Mouse (Mus musculus) kidney, embryonic 16.5 days (tissue): Measurements from ENCODE around the gene Rhbdd2. TPM values are rescaled to one million over a fixed set of nuclear protein-coding genes. Genes with fewer than 3 reads are reported as not detected.

Source experiments
- ATAC-seq: fragments of 200-750 bp; cut with Nextera tagmentation; 2 replicates; pipeline ENCODE4 v1.8.0; 2017; ENCODE audit warnings: moderate TSS enrichment; ENCODE audit not compliant: low FRiP score, low TSS enrichment
- H3K27ac ChIP-seq: fragments of 300-500 bp; sonication (generic); 2 replicates; pipeline ENCODE4 v1.5.1; 2014; ENCODE audit warnings: low read length
- H3K27me3 ChIP-seq: fragments of 300-500 bp; sonication (generic); 2 replicates; pipeline ENCODE4 v1.6.1; 2014; ENCODE audit warnings: low read length, control low read depth, mixed read lengths; ENCODE audit not compliant: insufficient read depth
- H3K36me3 ChIP-seq: fragments of 300-500 bp; sonication (generic); 2 replicates; pipeline ENCODE4 v1.6.1; 2014; ENCODE audit warnings: low read length, control low read depth, mixed read lengths; ENCODE audit not compliant: insufficient read depth
- H3K4me1 ChIP-seq: fragments of 300-500 bp; sonication (generic); 2 replicates; pipeline ENCODE4 v1.6.1; 2014; ENCODE audit warnings: low read length, control low read depth, mixed read lengths; ENCODE audit not compliant: insufficient read depth
- H3K4me2 ChIP-seq: fragments of 300-500 bp; sonication (generic); replicated peaks from 2 replicates; pipeline ENCODE4 v1.6.1; 2014; ENCODE audit warnings: low read depth, low read length
- H3K4me3 ChIP-seq: fragments of 300-500 bp; sonication (generic); 2 replicates; pipeline ENCODE4 v1.5.1; 2014; ENCODE audit warnings: mild to moderate bottlenecking, low read length
- H3K9ac ChIP-seq: fragments of 300-500 bp; sonication (generic); replicated peaks from 2 replicates; pipeline ENCODE4 v1.6.1; 2014; ENCODE audit warnings: low read length
- H3K9me3 ChIP-seq: fragments of 300-500 bp; sonication (generic); 2 replicates; pipeline ENCODE4 v1.6.1; 2016; ENCODE audit warnings: low read length, control low read depth
- WGBS: fragments of 180-500 bp; shearing (Covaris S2); extraction: QIAGEN DNeasy Blood & Tissue Kit; methylation state at CpG from one replicate; pipeline ENCODE4 v1.1.7; 2014; 5-methylcytosine and 5-hydroxymethylcytosine counted together
- polyA plus RNA-seq: library from polyadenylated mRNA; unstranded; fragments of >200 nt; fragmentation: Nextera tagmentation; extraction: Ambion mirVana; gene quantifications from 2 replicates; pipeline ENCODE4 v1.2.1, GENCODE M21; 2015

The Rhbdd2 gene
- polyA plus RNA-seq, 1 experiment from 2014 or later, result 51.0 TPM

GRCm38 (mm10) chr5:135642686-135643551 is 10.5 kb downstream of the Rhbdd2 start:
- H3K9me3 ChIP-seq, result 0 out of 2 replicates have a peak, but pooled peaks cover under 1% of the 10 kb centered on the region
- 81% methylated on average over 10 of the region's 10 CpGs for WGBS
- H3K4me1 ChIP-seq, result no peaks in the 10 kb centered on the region
- no peaks in the 10 kb centered on the region for H3K27me3 ChIP-seq
- H3K9ac ChIP-seq, result no peak overlapping the region
- peaks cover 20% of the 10 kb centered on the region for H3K36me3 ChIP-seq
- H3K4me2 ChIP-seq, result no peak overlapping the region
- H3K27ac ChIP-seq, result no peak overlapping the region
- H3K4me3 ChIP-seq, result no peak overlapping the region
- ATAC-seq, result peak; percentile 44; the same call in 1 of the 2 replicates

GRCm38 (mm10) chr5:135643552-135643842 is 11.1 kb downstream of the Rhbdd2 start:
- no peak overlapping the region for H3K9ac ChIP-seq
- H3K4me3 ChIP-seq, result no peak overlapping the region
- H3K27ac ChIP-seq, result no peak overlapping the region
- ATAC-seq, result no peak
- peaks cover 17% of the 10 kb centered on the region for H3K36me3 ChIP-seq
- no peaks in the 10 kb centered on the region for H3K4me1 ChIP-seq
- 81% methylated on average over 1 of the region's 1 CpGs for WGBS
- H3K9me3 ChIP-seq, result 0 out of 2 replicates have a peak, but pooled peaks cover 3% of the 10 kb centered on the region
- no peaks in the 10 kb centered on the region for H3K27me3 ChIP-seq
- H3K4me2 ChIP-seq, result no peak overlapping the region

DNA sequence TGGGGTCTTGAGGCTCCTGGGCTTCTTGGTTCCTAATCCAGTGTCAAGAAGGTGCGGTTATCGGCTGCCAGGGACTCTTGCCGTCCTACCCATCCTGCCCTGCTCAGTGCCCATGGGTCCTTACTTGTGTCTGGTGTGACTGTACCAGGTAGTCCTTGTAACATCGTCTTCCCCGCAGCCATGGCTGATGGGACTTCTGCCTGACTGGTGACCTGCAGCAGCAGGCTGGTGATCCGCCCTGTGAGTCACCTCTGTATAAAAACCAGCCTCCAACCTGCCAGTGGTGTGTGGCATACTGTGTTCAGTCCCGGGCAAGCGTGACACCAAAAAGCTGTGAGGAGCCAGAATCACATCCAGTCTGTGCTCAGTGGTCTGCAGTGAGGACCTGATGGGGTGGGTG is 11.5 kb downstream of the Rhbdd2 start:
- Histone ChIP-seq H3K4me2 (no peak overlapping the region), H3K9ac (no peak overlapping the region), H3K4me1 (no peaks in the 10 kb centered on the region), H3K27me3 (no peaks in the 10 kb centered on the region), H3K36me3 (peaks cover 17% of the 10 kb centered on the region), H3K9me3 (0 out of 2 replicates have a peak, but pooled peaks cover 3% of the 10 kb centered on the region), H3K27ac (no peak overlapping the region), H3K4me3 (no peak overlapping the region)
- WGBS, result 92% methylated on average over 8 of the region's 8 CpGs
- ATAC-seq, result no peak

DNA sequence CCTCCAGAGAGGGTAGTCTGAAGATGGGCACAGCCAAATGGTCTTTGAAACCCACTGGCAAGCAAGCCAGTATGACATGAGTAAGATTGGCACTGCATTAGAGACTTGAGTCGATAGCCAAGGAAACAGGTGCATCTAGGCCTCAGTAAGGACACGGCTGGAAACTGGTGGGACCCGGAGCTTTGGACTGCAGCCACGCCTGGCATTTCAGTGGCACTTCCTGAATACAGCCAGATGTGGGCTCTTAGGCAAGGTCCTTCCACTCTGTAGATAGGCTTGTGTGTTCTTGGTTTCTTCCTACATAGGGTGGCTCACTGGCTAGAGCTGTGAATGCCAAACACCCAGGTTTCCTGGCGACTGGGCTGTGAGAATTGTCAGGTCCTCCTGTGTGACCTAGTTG is 12.9 kb downstream of the Rhbdd2 start:
- Histone ChIP-seq H3K27me3 (no peaks in the 10 kb centered on the region), H3K4me2 (no peak overlapping the region), H3K4me3 (no peak overlapping the region), H3K27ac (no peak overlapping the region), H3K36me3 (peaks cover 10% of the 10 kb centered on the region; the same call in 1 of the 2 replicates), H3K4me1 (no peaks in the 10 kb centered on the region), H3K9ac (no peak overlapping the region), H3K9me3 (0 out of 2 replicates have a peak, but pooled peaks cover 3% of the 10 kb centered on the region)
- 91% methylated on average over 5 of the region's 5 CpGs for WGBS
- no peak for ATAC-seq

DNA sequence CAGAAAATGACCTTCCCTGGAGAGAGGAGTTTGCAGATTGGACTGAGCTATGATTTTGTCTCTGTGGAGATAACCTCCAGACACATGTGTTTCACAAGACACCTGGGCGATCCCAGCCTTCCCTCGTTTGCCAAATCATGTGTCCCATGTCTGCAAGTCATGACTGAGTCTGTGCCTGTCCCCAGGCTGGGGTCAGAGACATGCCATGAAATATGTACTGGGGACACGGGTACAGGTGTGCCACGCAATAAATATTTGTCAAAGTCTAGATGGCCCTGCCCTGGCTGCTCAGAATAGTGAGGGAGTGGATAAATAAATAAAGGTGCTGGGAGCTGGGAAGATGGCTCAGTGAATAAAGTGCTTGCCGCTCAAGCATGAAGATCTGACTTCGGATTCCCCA is 13.6 kb downstream of the Rhbdd2 start:
- no peak for ATAC-seq
- no peaks in the 10 kb centered on the region for H3K4me1 ChIP-seq
- WGBS, result 54% methylated on average over 6 of the region's 6 CpGs
- no peak overlapping the region for H3K27ac ChIP-seq
- H3K36me3 ChIP-seq, result peaks cover 8% of the 10 kb centered on the region; the same call in 1 of the 2 replicates
- H3K9ac ChIP-seq, result no peak overlapping the region
- H3K9me3 ChIP-seq, result 0 out of 2 replicates have a peak, but pooled peaks cover 3% of the 10 kb centered on the region
- H3K27me3 ChIP-seq, result no peaks in the 10 kb centered on the region
- no peak overlapping the region for H3K4me2 ChIP-seq
- no peak overlapping the region for H3K4me3 ChIP-seq

GRCm38 (mm10) chr5:135648461-135649308 is 16.3 kb downstream of the Rhbdd2 start:
- no peak for ATAC-seq
- H3K4me2 ChIP-seq, result no peak overlapping the region
- no peak overlapping the region for H3K9ac ChIP-seq
- no peaks in the 10 kb centered on the region for H3K36me3 ChIP-seq
- no peaks in the 10 kb centered on the region for H3K27me3 ChIP-seq
- H3K27ac ChIP-seq, result no peak overlapping the region
- 0 out of 2 replicates have a peak, but pooled peaks cover 3% of the 10 kb centered on the region for H3K9me3 ChIP-seq
- 76% methylated on average over 9 of the region's 9 CpGs for WGBS
- H3K4me1 ChIP-seq, result 0 out of 2 replicates have a peak, but pooled peaks cover 3% of the 10 kb centered on the region
- no peak overlapping the region for H3K4me3 ChIP-seq

- no peak for ATAC-seq
Measured at GRCm38 (mm10) chr5:135649309-135649633, 16.9 kb downstream of the Rhbdd2 start.

DNA sequence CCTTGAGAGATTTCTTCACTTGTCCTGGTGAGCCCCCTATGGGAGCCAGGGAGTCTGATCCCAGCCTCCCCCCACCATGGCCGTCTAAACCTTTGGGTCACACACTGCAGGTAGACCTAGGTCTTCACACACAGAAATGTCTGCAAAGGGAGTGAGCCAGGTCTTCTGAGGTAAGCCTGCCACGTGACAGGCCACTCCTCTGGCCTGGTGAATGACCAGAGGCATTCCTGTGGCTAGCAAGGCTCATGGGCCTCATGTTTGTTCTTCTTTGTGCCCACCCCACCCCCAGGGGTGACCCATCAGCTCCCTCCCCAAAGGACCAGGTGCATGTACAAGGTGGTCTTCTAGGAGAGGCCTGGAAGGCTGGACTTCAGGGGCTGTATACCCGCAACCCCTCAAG is 19.1 kb downstream of the Rhbdd2 start:
- 0 out of 2 replicates have a peak, but pooled peaks cover 3% of the 10 kb centered on the region for H3K4me1 ChIP-seq
- 79% methylated on average over 3 of the region's 3 CpGs for WGBS
- ATAC-seq, result no peak

More at GRCm38 (mm10) chr5:135649309-135649633, 16.9 kb downstream of the Rhbdd2 start:
- Histone ChIP-seq H3K4me1 (0 out of 2 replicates have a peak, but pooled peaks cover 3% of the 10 kb centered on the region), H3K27ac (no peak overlapping the region), H3K9ac (no peak overlapping the region), H3K36me3 (no peaks in the 10 kb centered on the region), H3K27me3 (no peaks in the 10 kb centered on the region), H3K9me3 (0 out of 2 replicates have a peak, but pooled peaks cover 3% of the 10 kb centered on the region), H3K4me2 (no peak overlapping the region), H3K4me3 (no peak overlapping the region)
- WGBS, result 88% methylated on average over 1 of the region's 1 CpGs

GRCm38 (mm10) chr5:135653209-135653608 is 20.8 kb downstream of the Rhbdd2 start:
- Histone ChIP-seq H3K9me3 (0 out of 2 replicates have a peak, but pooled peaks cover 4% of the 10 kb centered on the region), H3K27ac (no peak overlapping the region), H3K27me3 (no peaks in the 10 kb centered on the region), H3K9ac (no peak overlapping the region), H3K4me1 (0 out of 2 replicates have a peak, but pooled peaks cover 3% of the 10 kb centered on the region), H3K36me3 (no peaks in the 10 kb centered on the region), H3K4me2 (no peak overlapping the region), H3K4me3 (no peak overlapping the region)
- WGBS, result 27% methylated on average over 2 of the region's 2 CpGs
- ATAC-seq, result 0 out of 2 replicates have a peak, but pooled peaks have one; percentile 15

More for the DNA sequence above, 19.1 kb downstream of the Rhbdd2 start:
- Histone ChIP-seq H3K27me3 (no peaks in the 10 kb centered on the region), H3K36me3 (no peaks in the 10 kb centered on the region), H3K4me3 (no peak overlapping the region), H3K9ac (0 out of 2 replicates have a peak overlapping the region, but pooled peaks have one; percentile 15), H3K9me3 (0 out of 2 replicates have a peak, but pooled peaks cover 8% of the 10 kb centered on the region), H3K27ac (no peak overlapping the region), H3K4me2 (no peak overlapping the region)
